Mouse (Mus musculus): ENCODE measurements at regions not wholly inside any gene's neighbourhood (a gene's known extent, or its start where the extent isn't known, plus 50 kb on each side); places are given as distances from the start of the nearest gene placed in this dataset.

GRCm38 (mm10) chr13:107934691-107935090 is 109.6 kb upstream of the Smim15 start:
- TF ChIP-seq EP300 (IDR thresholded peaks at IDR 0.05; ENCODE audit: low read depth) (no peak), CTCF (IDR thresholded peaks at IDR 0.05; ENCODE audit: low read depth) (no peak)
- DNase-seq (ENCODE audit: low spot score) (no peak), ATAC-seq (ENCODE audit: insufficient read depth, low read depth) (no peak)
- Histone ChIP-seq H3K4me3 (ENCODE audit: low read depth, low read length) (peak overlapping the region; percentile 18), H3K27me3 (ENCODE audit: control insufficient read depth, insufficient read depth, low read length) (peaks cover 22% of the 10 kb centered on the region), H3K27ac (ENCODE audit: low read depth) (no peak overlapping the region), H3K4me1 (ENCODE audit: control insufficient read depth, insufficient read depth) (peaks cover 4% of the 10 kb centered on the region; the same call in 1 of the 2 replicates), H3K36me3 (replicated peaks; ENCODE audit: control insufficient read depth, insufficient read depth, low read length) (no peaks in the 10 kb centered on the region), H3K4me2 (ENCODE audit: low read depth, low read length) (peak overlapping the region; percentile 45), H3K9me3 (replicated peaks; ENCODE audit: control insufficient read depth, low read length) (no peaks in the 10 kb centered on the region), H3K9ac (replicated peaks; ENCODE audit: low read depth, low read length) (no peak overlapping the region)
- 37% methylated on average over 11 of the region's 11 CpGs for WGBS

- Histone ChIP-seq H3K9me3 (replicated peaks; ENCODE audit: control insufficient read depth, low read length) (no peaks in the 10 kb centered on the region), H3K9ac (replicated peaks; ENCODE audit: low read depth, low read length) (no peak overlapping the region), H3K4me1 (ENCODE audit: control insufficient read depth, insufficient read depth) (peaks cover 4% of the 10 kb centered on the region; the same call in 1 of the 2 replicates), H3K27ac (ENCODE audit: low read depth) (no peak overlapping the region), H3K36me3 (replicated peaks; ENCODE audit: control insufficient read depth, insufficient read depth, low read length) (no peaks in the 10 kb centered on the region), H3K4me2 (ENCODE audit: low read depth, low read length) (peak overlapping the region; percentile 45), H3K27me3 (ENCODE audit: control insufficient read depth, insufficient read depth, low read length) (peaks cover 22% of the 10 kb centered on the region), H3K4me3 (ENCODE audit: low read depth, low read length) (peak overlapping the region; percentile 18)
- no peak for TF ChIP-seq EP300 (IDR thresholded peaks at IDR 0.05; ENCODE audit: low read depth)
- TF ChIP-seq CTCF (IDR thresholded peaks at IDR 0.05; ENCODE audit: low read depth), result peak; percentile 11; the same call in 1 of the 2 replicates
- WGBS, result 27% methylated on average over 17 of the region's 17 CpGs
- DNase-seq (ENCODE audit: low spot score), result peak; percentile 21
- ATAC-seq (ENCODE audit: insufficient read depth, low read depth), result peak; percentile 30; the same call in 1 of the 2 replicates
Observed at GRCm38 (mm10) chr13:107933598-107934571, 110.4 kb upstream of the Smim15 start.

- no peak overlapping the region for H3K4me3 ChIP-seq (ENCODE audit: low read depth, low read length)
- ATAC-seq (ENCODE audit: insufficient read depth, low read depth) (no peak), DNase-seq (ENCODE audit: low spot score) (no peak)
- 66% methylated on average over 12 of the region's 12 CpGs for WGBS
- H3K4me2 ChIP-seq (ENCODE audit: low read depth, low read length), result no peak overlapping the region
- peaks cover 4% of the 10 kb centered on the region; the same call in 1 of the 2 replicates for H3K4me1 ChIP-seq (ENCODE audit: control insufficient read depth, insufficient read depth)
- peaks cover 30% of the 10 kb centered on the region for H3K27me3 ChIP-seq (ENCODE audit: control insufficient read depth, insufficient read depth, low read length)
- H3K36me3 ChIP-seq (replicated peaks; ENCODE audit: control insufficient read depth, insufficient read depth, low read length), result no peaks in the 10 kb centered on the region
- H3K27ac ChIP-seq (ENCODE audit: low read depth), result no peak overlapping the region
- TF ChIP-seq CTCF (IDR thresholded peaks at IDR 0.05; ENCODE audit: low read depth) (no peak), EP300 (IDR thresholded peaks at IDR 0.05; ENCODE audit: low read depth) (no peak)
- H3K9me3 ChIP-seq (replicated peaks; ENCODE audit: control insufficient read depth, low read length), result no peaks in the 10 kb centered on the region
- H3K9ac ChIP-seq (replicated peaks; ENCODE audit: low read depth, low read length), result no peak overlapping the region
Observed at GRCm38 (mm10) chr13:107932423-107933032, 111.7 kb upstream of the Smim15 start.

GRCm38 (mm10) chr13:107931216-107931615 is 113.0 kb upstream of the Smim15 start:
- ATAC-seq (ENCODE audit: insufficient read depth, low read depth) (no peak), DNase-seq (ENCODE audit: low spot score) (no peak)
- Histone ChIP-seq H3K4me1 (ENCODE audit: control insufficient read depth, insufficient read depth) (peaks cover 4% of the 10 kb centered on the region; the same call in 1 of the 2 replicates), H3K27me3 (ENCODE audit: control insufficient read depth, insufficient read depth, low read length) (peaks cover 35% of the 10 kb centered on the region), H3K4me2 (ENCODE audit: low read depth, low read length) (no peak overlapping the region), H3K9me3 (replicated peaks; ENCODE audit: control insufficient read depth, low read length) (no peaks in the 10 kb centered on the region), H3K27ac (ENCODE audit: low read depth) (no peak overlapping the region), H3K36me3 (replicated peaks; ENCODE audit: control insufficient read depth, insufficient read depth, low read length) (no peaks in the 10 kb centered on the region), H3K4me3 (ENCODE audit: low read depth, low read length) (no peak overlapping the region), H3K9ac (replicated peaks; ENCODE audit: low read depth, low read length) (no peak overlapping the region)
- TF ChIP-seq EP300 (IDR thresholded peaks at IDR 0.05; ENCODE audit: low read depth) (no peak), CTCF (IDR thresholded peaks at IDR 0.05; ENCODE audit: low read depth) (no peak)
- WGBS, result 89% methylated on average over 7 of the region's 7 CpGs

- H3K4me3 ChIP-seq (ENCODE audit: low read depth, low read length), result no peak overlapping the region
- no peak overlapping the region for H3K27ac ChIP-seq (ENCODE audit: low read depth)
- TF ChIP-seq EP300 (IDR thresholded peaks at IDR 0.05; ENCODE audit: low read depth), result no peak
- TF ChIP-seq CTCF (IDR thresholded peaks at IDR 0.05; ENCODE audit: low read depth), result peak; percentile 13; the same call in 1 of the 2 replicates
- no peak overlapping the region for H3K4me2 ChIP-seq (ENCODE audit: low read depth, low read length)
- ATAC-seq (ENCODE audit: insufficient read depth, low read depth), result no peak
- DNase-seq (ENCODE audit: low spot score), result no peak
- H3K27me3 ChIP-seq (ENCODE audit: control insufficient read depth, insufficient read depth, low read length), result peaks cover 30% of the 10 kb centered on the region
- 0 out of 2 replicates have a peak, but pooled peaks cover 6% of the 10 kb centered on the region for H3K4me1 ChIP-seq (ENCODE audit: control insufficient read depth, insufficient read depth)
- H3K36me3 ChIP-seq (replicated peaks; ENCODE audit: control insufficient read depth, insufficient read depth, low read length), result no peaks in the 10 kb centered on the region
- no peak overlapping the region for H3K9ac ChIP-seq (replicated peaks; ENCODE audit: low read depth, low read length)
- no peaks in the 10 kb centered on the region for H3K9me3 ChIP-seq (replicated peaks; ENCODE audit: control insufficient read depth, low read length)
- WGBS, result 60% methylated on average over 10 of the region's 10 CpGs
Observed at GRCm38 (mm10) chr13:107927499-107928215, 116.6 kb upstream of the Smim15 start.
